Mouse (Mus musculus) layer of hippocampus, adult 18-20 months (tissue): ENCODE data around the gene Prrc2c. TPM values are rescaled to one million over a fixed set of nuclear protein-coding genes. Genes with fewer than 3 reads are reported as not detected.
"Not testable (repeated sequence)": the region's sequence is repeated elsewhere in the genome, so short reads cannot be mapped to it uniquely, and the experiment has no call there.

Experiments used
- DNase-seq, 2 experiments: peaks; one replicate each; pipeline ENCODE4 v3.0.0; 2022; ENCODE audit warnings: low spot score in 2 of 2
- total RNA-seq, 2 experiments: library from RNA; stranded (reverse); gene quantifications; 2 replicates each; pipeline ENCODE4 v1.2.3; 2021

Gene Prrc2c
- total RNA-seq, 2 experiments from 2014 or later, result 184 to 186 TPM

- no peak for DNase-seq
Measured at GRCm38 (mm10) chr1:162697866-162698265, 42.5 kb downstream of the Prrc2c start.

GRCm38 (mm10) chr1:162693721-162694120 is 46.6 kb downstream of the Prrc2c start:
- DNase-seq, result no peak

GRCm38 (mm10) chr1:162665486-162666174 is 74.7 kb downstream of the Prrc2c start:
- DNase-seq, result no peak

GRCm38 (mm10) chr1:162664826-162665475 is 75.4 kb downstream of the Prrc2c start:
- peak; percentile 43 to 85 for DNase-seq

- no peak for DNase-seq
Measured at GRCm38 (mm10) chr1:162660276-162660860, 80.0 kb downstream of the Prrc2c start.

- no peak for DNase-seq
Measured at GRCm38 (mm10) chr1:162658119-162658518, 82.2 kb downstream of the Prrc2c start, which contains the start of gene Myocos. Gene Myocos (minus strand): TSS chr1:162658219.

GRCm38 (mm10) chr1:162648416-162648815 is 91.9 kb downstream of the Prrc2c start:
- DNase-seq, result no peak

- DNase-seq, result no peak
Measured at GRCm38 (mm10) chr1:162646083-162646686, 94.2 kb downstream of the Prrc2c start.

GRCm38 (mm10) chr1:162643752-162644151 is 96.6 kb downstream of the Prrc2c start:
- DNase-seq, result peak; percentile 74 to 77

- DNase-seq, result no peak
Measured at GRCm38 (mm10) chr1:162642591-162642990, 97.8 kb downstream of the Prrc2c start.

GRCm38 (mm10) chr1:162639861-162640260 is 100.5 kb downstream of the Prrc2c start:
- DNase-seq, result no peak

GRCm38 (mm10) chr1:162639051-162639750 is 101.2 kb downstream of the Prrc2c start, which contains the start of gene Myoc:
Gene Myoc (plus strand): TSS chr1:162639155.
- no peak for DNase-seq

GRCm38 (mm10) chr1:162638535-162638934 is 101.8 kb downstream of the Prrc2c start:
- no peak for DNase-seq

GRCm38 (mm10) chr1:162636516-162636915 is 103.8 kb downstream of the Prrc2c start:
- DNase-seq, result no peak

GRCm38 (mm10) chr1:162635291-162635931 is 104.9 kb downstream of the Prrc2c start:
- DNase-seq, result not testable (repeated sequence)

GRCm38 (mm10) chr1:162628326-162628725 is 112.0 kb downstream of the Prrc2c start:
- DNase-seq, result not testable (repeated sequence)

- not testable (repeated sequence) for DNase-seq
Measured at GRCm38 (mm10) chr1:162627821-162628220, 112.5 kb downstream of the Prrc2c start.

- no peak for DNase-seq
Measured at GRCm38 (mm10) chr1:162625229-162625628, 115.1 kb downstream of the Prrc2c start.

- no peak for DNase-seq
Measured at GRCm38 (mm10) chr1:162623895-162624294, 116.5 kb downstream of the Prrc2c start.
